Mouse (Mus musculus) E14TG2a.4 (cell line): ENCODE measurements at regions not wholly inside any gene's neighbourhood (a gene's known extent, or its start where the extent isn't known, plus 50 kb on each side); places are given as distances from the start of the nearest gene placed in this dataset.

Source experiments
- H3K27me3 ChIP-seq: 2 replicates; pipeline ENCODE4 v1.6.1; 2014; ENCODE audit warnings: low read length, control low read depth; ENCODE audit not compliant: insufficient read depth
- H3K36me3 ChIP-seq: 2 replicates; pipeline ENCODE4 v1.6.1; 2014; ENCODE audit warnings: low read length, control low read depth; ENCODE audit not compliant: insufficient read depth
- H3K4me1 ChIP-seq: replicated peaks from 2 replicates; pipeline ENCODE4 v1.6.1; 2014; ENCODE audit warnings: low read depth, low read length, control low read depth
- H3K4me3 ChIP-seq: replicated peaks from 2 replicates; pipeline ENCODE4 v1.5.1; 2014; ENCODE audit warnings: mild to moderate bottlenecking, low read length
- H3K9me3 ChIP-seq: 2 replicates; pipeline ENCODE4 v1.6.1; 2014; ENCODE audit warnings: low read length, control low read depth
- CTCF ChIP-seq: conservative IDR thresholded peaks from 2 replicates; pipeline ENCODE4 v1.5.1; 2014; ENCODE audit warnings: low read length
- NANOG ChIP-seq: IDR thresholded peaks from 2 replicates; pipeline ENCODE4 v1.6.1; 2014; ENCODE audit warnings: borderline replicate concordance, low read length, mixed read lengths
- POU5F1 ChIP-seq: IDR thresholded peaks from 2 replicates; pipeline ENCODE4 v1.6.1; 2014; ENCODE audit warnings: low read length, borderline replicate concordance

DNA sequence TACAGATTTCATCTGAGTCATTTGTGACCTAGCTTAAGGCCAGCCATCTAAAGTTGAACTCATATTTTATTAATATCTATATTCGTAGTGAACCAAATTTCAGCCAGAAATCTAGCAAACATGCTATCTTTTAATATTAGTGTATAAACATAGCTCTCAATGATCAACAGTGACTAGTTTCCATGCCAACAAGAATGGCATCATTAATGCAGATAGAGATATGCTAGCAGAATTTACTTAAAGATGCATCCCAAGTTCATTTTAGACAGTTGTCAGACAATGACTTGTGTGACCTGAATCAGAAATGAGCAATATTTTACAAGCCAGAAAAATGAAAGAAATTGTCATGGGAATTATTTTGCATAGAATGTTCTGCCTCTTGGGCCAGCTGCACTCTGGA lies 60.5 kb upstream of the Cep85l start:
- Histone ChIP-seq H3K4me3 (no peak overlapping the region), H3K9me3 (no peaks in the 10 kb centered on the region), H3K36me3 (no peaks in the 10 kb centered on the region), H3K27me3 (no peaks in the 10 kb centered on the region), H3K4me1 (peaks cover 4% of the 10 kb centered on the region)
- TF ChIP-seq NANOG: no peak
- no peak for TF ChIP-seq POU5F1
- TF ChIP-seq CTCF: no peak

GRCm38 (mm10) chr10:53438388-53438787 lies 58.6 kb upstream of the Cep85l start:
- no peaks in the 10 kb centered on the region for H3K27me3 ChIP-seq
- H3K4me3 ChIP-seq: no peak overlapping the region
- TF ChIP-seq NANOG: no peak
- TF ChIP-seq CTCF: no peak
- TF ChIP-seq POU5F1: no peak
- H3K9me3 ChIP-seq: no peaks in the 10 kb centered on the region
- peaks cover 10% of the 10 kb centered on the region for H3K4me1 ChIP-seq
- no peaks in the 10 kb centered on the region for H3K36me3 ChIP-seq

GRCm38 (mm10) chr10:53437724-53438123 lies 58.0 kb upstream of the Cep85l start:
- no peaks in the 10 kb centered on the region for H3K27me3 ChIP-seq
- H3K4me1 ChIP-seq: peaks cover 10% of the 10 kb centered on the region
- TF ChIP-seq CTCF (no peak), NANOG (no peak), POU5F1 (no peak)

GRCm38 (mm10) chr10:53436023-53436475 lies 56.3 kb upstream of the Cep85l start:
- Histone ChIP-seq H3K4me1 (peaks cover 10% of the 10 kb centered on the region), H3K36me3 (no peaks in the 10 kb centered on the region), H3K9me3 (no peaks in the 10 kb centered on the region), H3K27me3 (no peaks in the 10 kb centered on the region), H3K4me3 (no peak overlapping the region)
- TF ChIP-seq POU5F1 (no peak), NANOG (no peak), CTCF (no peak)

More at GRCm38 (mm10) chr10:53437724-53438123, 58.0 kb upstream of the Cep85l start:
- Histone ChIP-seq H3K4me3 (no peak overlapping the region), H3K36me3 (no peaks in the 10 kb centered on the region), H3K9me3 (no peaks in the 10 kb centered on the region)

DNA sequence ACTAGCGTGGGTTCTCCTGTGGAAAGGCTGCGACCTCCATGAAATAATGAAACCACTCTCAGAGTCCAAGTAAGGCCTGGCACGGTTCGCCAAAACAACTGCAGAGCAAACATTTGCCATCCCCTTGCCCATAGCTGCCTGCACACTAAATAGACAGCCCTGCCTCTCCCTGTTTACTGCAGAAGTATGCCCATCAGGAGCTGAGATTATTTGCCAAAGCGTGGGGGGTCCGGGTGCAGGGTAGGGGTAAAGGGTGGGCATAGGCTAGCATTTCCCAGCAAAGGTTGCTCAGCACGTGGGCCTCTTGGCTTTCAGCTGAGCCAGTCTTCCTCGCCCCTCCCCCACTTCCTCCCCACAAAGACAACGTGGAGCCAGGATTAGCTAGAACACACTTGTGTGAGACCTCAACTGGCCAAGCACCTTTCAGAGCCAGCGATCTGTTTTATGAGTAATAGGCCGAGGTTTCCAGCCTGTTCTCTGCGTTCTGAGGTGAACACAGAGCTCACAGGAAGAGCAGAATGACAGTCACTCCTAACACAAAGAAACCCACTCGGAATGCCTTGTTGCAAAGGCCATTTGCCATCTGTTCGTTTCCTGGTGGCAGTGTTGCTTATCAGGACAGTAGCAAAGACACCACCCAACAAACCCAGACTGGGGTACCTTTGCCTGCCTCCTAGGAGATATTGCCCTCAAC lies 55.6 kb upstream of the Cep85l start:
- no peaks in the 10 kb centered on the region for H3K36me3 ChIP-seq
- H3K9me3 ChIP-seq: no peaks in the 10 kb centered on the region
- H3K4me1 ChIP-seq: peaks cover 10% of the 10 kb centered on the region
- no peak for TF ChIP-seq CTCF
- TF ChIP-seq NANOG: no peak
- TF ChIP-seq POU5F1: no peak
- H3K4me3 ChIP-seq: no peak overlapping the region
- no peaks in the 10 kb centered on the region for H3K27me3 ChIP-seq

- no peaks in the 10 kb centered on the region for H3K27me3 ChIP-seq
These were observed 54.8 kb upstream of the Cep85l start for GRCm38 (mm10) chr10:53434376-53435171.

GRCm38 (mm10) chr10:53432794-53433193 lies 53.0 kb upstream of the Cep85l start:
- H3K9me3 ChIP-seq: no peaks in the 10 kb centered on the region
- TF ChIP-seq CTCF (no peak), POU5F1 (no peak), NANOG (no peak)
- H3K4me1 ChIP-seq: peaks cover 10% of the 10 kb centered on the region
- no peaks in the 10 kb centered on the region for H3K36me3 ChIP-seq
- no peaks in the 10 kb centered on the region for H3K27me3 ChIP-seq
- H3K4me3 ChIP-seq: no peak overlapping the region

More at GRCm38 (mm10) chr10:53434376-53435171, 54.8 kb upstream of the Cep85l start:
- H3K4me3 ChIP-seq: no peak overlapping the region
- H3K4me1 ChIP-seq: peaks cover 10% of the 10 kb centered on the region
- H3K9me3 ChIP-seq: no peaks in the 10 kb centered on the region
- no peaks in the 10 kb centered on the region for H3K36me3 ChIP-seq
- TF ChIP-seq POU5F1 (no peak), NANOG (no peak), CTCF (no peak)

GRCm38 (mm10) chr10:53429539-53430344 lies 50.0 kb upstream of the Cep85l start:
- no peaks in the 10 kb centered on the region for H3K36me3 ChIP-seq
- peaks cover under 1% of the 10 kb centered on the region; the same call in 1 of the 2 replicates for H3K4me1 ChIP-seq
- TF ChIP-seq POU5F1: no peak
- TF ChIP-seq NANOG: no peak
- TF ChIP-seq CTCF: no peak
- no peak overlapping the region for H3K4me3 ChIP-seq
- no peaks in the 10 kb centered on the region for H3K9me3 ChIP-seq
- H3K27me3 ChIP-seq: no peaks in the 10 kb centered on the region
